Mouse (Mus musculus): ENCODE measurements at regions not wholly inside any gene's neighbourhood (a gene's known extent, or its start where the extent isn't known, plus 50 kb on each side); places are given as distances from the start of the nearest gene placed in this dataset.

- H3K4me1 ChIP-seq = peaks cover 37% of the 10 kb centered on the region
- H3K4me3 ChIP-seq (replicated peaks) = no peak overlapping the region
- no peaks in the 10 kb centered on the region for H3K9me3 ChIP-seq (replicated peaks)
- H3K9ac ChIP-seq = no peak overlapping the region
- peaks cover 30% of the 10 kb centered on the region for H3K27me3 ChIP-seq
- 33% methylated on average over 4 of the region's 4 CpGs for WGBS
- no peaks in the 10 kb centered on the region for H3K36me3 ChIP-seq
- H3K27ac ChIP-seq (replicated peaks) = no peak overlapping the region
- ATAC-seq (ENCODE audit: insufficient number of reproducible peaks, low FRiP score, low TSS enrichment, low read depth) = no peak
- no peak overlapping the region for H3K4me2 ChIP-seq (replicated peaks)
These were observed 776.1 kb upstream of the Car8 start for GRCm38 (mm10) chr4:9014986-9015385.

- H3K27me3 ChIP-seq = peaks cover 32% of the 10 kb centered on the region
- no peak overlapping the region for H3K4me2 ChIP-seq (replicated peaks)
- ATAC-seq (ENCODE audit: insufficient number of reproducible peaks, low FRiP score, low TSS enrichment, low read depth) = no peak
- H3K4me1 ChIP-seq = peaks cover 30% of the 10 kb centered on the region
- no peaks in the 10 kb centered on the region for H3K36me3 ChIP-seq
- H3K9ac ChIP-seq = no peak overlapping the region
- no peaks in the 10 kb centered on the region for H3K9me3 ChIP-seq (replicated peaks)
- H3K27ac ChIP-seq (replicated peaks) = no peak overlapping the region
- no peak overlapping the region for H3K4me3 ChIP-seq (replicated peaks)
- 61% methylated on average over 9 of the region's 9 CpGs for WGBS
These were observed 773.9 kb upstream of the Car8 start for GRCm38 (mm10) chr4:9012787-9013186.

- H3K27me3 ChIP-seq = peaks cover 32% of the 10 kb centered on the region
- H3K9me3 ChIP-seq (replicated peaks) = no peaks in the 10 kb centered on the region
- WGBS = 59% methylated on average over 3 of the region's 3 CpGs
- H3K36me3 ChIP-seq = no peaks in the 10 kb centered on the region
- H3K27ac ChIP-seq (replicated peaks) = no peak overlapping the region
- no peak overlapping the region for H3K4me2 ChIP-seq (replicated peaks)
- no peak overlapping the region for H3K9ac ChIP-seq
- no peak overlapping the region for H3K4me3 ChIP-seq (replicated peaks)
- H3K4me1 ChIP-seq = peaks cover 30% of the 10 kb centered on the region
- ATAC-seq (ENCODE audit: insufficient number of reproducible peaks, low FRiP score, low TSS enrichment, low read depth) = no peak
These were observed 773.1 kb upstream of the Car8 start for GRCm38 (mm10) chr4:9011952-9012351.

- Histone ChIP-seq H3K27me3 (peaks cover 32% of the 10 kb centered on the region), H3K27ac (replicated peaks) (no peak overlapping the region), H3K4me3 (replicated peaks) (no peak overlapping the region), H3K4me2 (replicated peaks) (no peak overlapping the region), H3K9me3 (replicated peaks) (no peaks in the 10 kb centered on the region), H3K4me1 (peaks cover 24% of the 10 kb centered on the region), H3K9ac (no peak overlapping the region), H3K36me3 (no peaks in the 10 kb centered on the region)
- no peak for ATAC-seq (ENCODE audit: insufficient number of reproducible peaks, low FRiP score, low TSS enrichment, low read depth)
- WGBS = 13% methylated on average over 7 of the region's 7 CpGs
These were observed 772.3 kb upstream of the Car8 start for GRCm38 (mm10) chr4:9011129-9011518.

- no peaks in the 10 kb centered on the region for H3K9me3 ChIP-seq (replicated peaks)
- H3K4me3 ChIP-seq (replicated peaks) = no peak overlapping the region
- H3K27me3 ChIP-seq = peaks cover 32% of the 10 kb centered on the region
- ATAC-seq (ENCODE audit: insufficient number of reproducible peaks, low FRiP score, low TSS enrichment, low read depth) = no peak
- H3K27ac ChIP-seq (replicated peaks) = no peak overlapping the region
- no peak overlapping the region for H3K4me2 ChIP-seq (replicated peaks)
- peaks cover 19% of the 10 kb centered on the region for H3K4me1 ChIP-seq
- H3K9ac ChIP-seq = no peak overlapping the region
- 48% methylated on average over 17 of the region's 17 CpGs for WGBS
- no peaks in the 10 kb centered on the region for H3K36me3 ChIP-seq
These were observed 771.7 kb upstream of the Car8 start for GRCm38 (mm10) chr4:9010381-9011128.

GRCm38 (mm10) chr4:9009656-9010055 is 770.8 kb upstream of the Car8 start:
- no peaks in the 10 kb centered on the region for H3K36me3 ChIP-seq
- H3K4me2 ChIP-seq (replicated peaks) = no peak overlapping the region
- peaks cover 16% of the 10 kb centered on the region for H3K4me1 ChIP-seq
- no peaks in the 10 kb centered on the region for H3K9me3 ChIP-seq (replicated peaks)
- H3K4me3 ChIP-seq (replicated peaks) = no peak overlapping the region
- ATAC-seq (ENCODE audit: insufficient number of reproducible peaks, low FRiP score, low TSS enrichment, low read depth) = no peak
- 47% methylated on average over 4 of the region's 4 CpGs for WGBS
- no peak overlapping the region for H3K27ac ChIP-seq (replicated peaks)
- no peak overlapping the region for H3K9ac ChIP-seq
- peaks cover 32% of the 10 kb centered on the region for H3K27me3 ChIP-seq

GRCm38 (mm10) chr4:9005938-9006626 is 767.2 kb upstream of the Car8 start:
- no peaks in the 10 kb centered on the region for H3K36me3 ChIP-seq
- H3K4me3 ChIP-seq (replicated peaks) = no peak overlapping the region
- no peak overlapping the region for H3K4me2 ChIP-seq (replicated peaks)
- no peaks in the 10 kb centered on the region for H3K9me3 ChIP-seq (replicated peaks)
- H3K9ac ChIP-seq = no peak overlapping the region
- 18% methylated on average over 8 of the region's 8 CpGs for WGBS
- H3K27ac ChIP-seq (replicated peaks) = no peak overlapping the region
- ATAC-seq (ENCODE audit: insufficient number of reproducible peaks, low FRiP score, low TSS enrichment, low read depth) = no peak
- H3K27me3 ChIP-seq = peaks cover 11% of the 10 kb centered on the region; the same call in 1 of the 2 replicates
- H3K4me1 ChIP-seq = peaks cover 14% of the 10 kb centered on the region

- Histone ChIP-seq H3K9me3 (replicated peaks) (no peaks in the 10 kb centered on the region), H3K4me1 (no peaks in the 10 kb centered on the region), H3K27me3 (no peaks in the 10 kb centered on the region), H3K4me3 (replicated peaks) (no peak overlapping the region), H3K27ac (replicated peaks) (no peak overlapping the region), H3K36me3 (no peaks in the 10 kb centered on the region), H3K4me2 (replicated peaks) (no peak overlapping the region), H3K9ac (no peak overlapping the region)
- ATAC-seq (ENCODE audit: insufficient number of reproducible peaks, low FRiP score, low TSS enrichment, low read depth) = no peak
- WGBS = 91% methylated on average over 1 of the region's 1 CpGs
These were observed 765.0 kb upstream of the Car8 start for GRCm38 (mm10) chr4:9003891-9004290.

- no peak for ATAC-seq (ENCODE audit: insufficient number of reproducible peaks, low FRiP score, low TSS enrichment, low read depth)
- WGBS = 70% methylated on average over 6 of the region's 6 CpGs
These were observed 763.5 kb upstream of the Car8 start for GRCm38 (mm10) chr4:9002380-9002779.

GRCm38 (mm10) chr4:8998606-8999005 is 759.8 kb upstream of the Car8 start:
- no peak overlapping the region for H3K9ac ChIP-seq
- ATAC-seq (ENCODE audit: insufficient number of reproducible peaks, low FRiP score, low TSS enrichment, low read depth) = no peak
- H3K4me3 ChIP-seq (replicated peaks) = no peak overlapping the region
- no peaks in the 10 kb centered on the region for H3K36me3 ChIP-seq
- H3K27ac ChIP-seq (replicated peaks) = no peak overlapping the region
- no peak overlapping the region for H3K4me2 ChIP-seq (replicated peaks)
- no peaks in the 10 kb centered on the region for H3K27me3 ChIP-seq
- H3K4me1 ChIP-seq = no peaks in the 10 kb centered on the region
- WGBS = 87% methylated on average over 4 of the region's 4 CpGs
- H3K9me3 ChIP-seq (replicated peaks) = no peaks in the 10 kb centered on the region

More at GRCm38 (mm10) chr4:9002380-9002779, 763.5 kb upstream of the Car8 start:
- H3K9ac ChIP-seq = no peak overlapping the region
- H3K27me3 ChIP-seq = no peaks in the 10 kb centered on the region
- H3K4me2 ChIP-seq (replicated peaks) = no peak overlapping the region
- no peaks in the 10 kb centered on the region for H3K9me3 ChIP-seq (replicated peaks)
- H3K4me3 ChIP-seq (replicated peaks) = no peak overlapping the region
- no peaks in the 10 kb centered on the region for H3K36me3 ChIP-seq
- H3K27ac ChIP-seq (replicated peaks) = no peak overlapping the region
- no peaks in the 10 kb centered on the region for H3K4me1 ChIP-seq

- H3K4me2 ChIP-seq (replicated peaks) = no peak overlapping the region
- H3K27me3 ChIP-seq = peaks cover 8% of the 10 kb centered on the region
- no peaks in the 10 kb centered on the region for H3K9me3 ChIP-seq (replicated peaks)
- no peak for ATAC-seq (ENCODE audit: insufficient number of reproducible peaks, low FRiP score, low TSS enrichment, low read depth)
- H3K4me3 ChIP-seq (replicated peaks) = no peak overlapping the region
- no peak overlapping the region for H3K27ac ChIP-seq (replicated peaks)
- H3K4me1 ChIP-seq = peaks cover 12% of the 10 kb centered on the region; the same call in 1 of the 2 replicates
- no peaks in the 10 kb centered on the region for H3K36me3 ChIP-seq
- no peak overlapping the region for H3K9ac ChIP-seq
- 47% methylated on average over 1 of the region's 1 CpGs for WGBS
These were observed 753.3 kb upstream of the Car8 start for GRCm38 (mm10) chr4:8992171-8992570.
